14 mouse cellular contexts compared by ENCODE assay signal in genomic region chr13:41910236-41910635, GRCm38 (mm10).
A peak's percentile ranks its signal among the peaks of the same experiment; 100 is the strongest.
DNase-seq lines count a peak whose midpoint lies in the region; ATAC-seq and TF ChIP-seq lines count a peak whose summit lies in the region.
"Had no signal": no experiment of that assay in that cellular context is flagged by ENCODE, and none has a peak within 500 bp of the region (broad histone marks: within the 10 kb centered on the region; RNA-seq: fewer than 3 reads in every experiment).

No protein-coding gene starts in this region.

- no peak overlapping the region for H3K27ac ChIP-seq in lung, embryonic 14.5 days (ENCODE audit: low read depth)
- H3K27ac ChIP-seq in thymus, adult 2 months (ENCODE audit: control insufficient read depth, insufficient read depth, low read length), result no peak overlapping the region; the same call in 1 of the 2 replicates
- no peak overlapping the region for H3K27ac ChIP-seq in forebrain, embryonic 11.5 days (ENCODE audit: low read depth, low read length)
- H3K27ac ChIP-seq: embryonic facial prominence, embryonic 10.5 days; limb, embryonic 12.5 days had no signal

- H3K9me3 ChIP-seq in lung, embryonic 14.5 days (ENCODE audit: low read depth, low read length), result no peaks in the 10 kb centered on the region
- H3K9me3 ChIP-seq in forebrain, embryonic 11.5 days (ENCODE audit: control insufficient read depth, low read length), result no peaks in the 10 kb centered on the region
- H3K9me3 ChIP-seq: embryonic facial prominence, embryonic 10.5 days; limb, embryonic 12.5 days had no signal

- no peak overlapping the region for H3K4me3 ChIP-seq in lung, embryonic 14.5 days (ENCODE audit: low read depth, low read length)
- H3K4me3 ChIP-seq in thymus, adult 2 months (ENCODE audit: control insufficient read depth, insufficient read depth, low read length), result no peak overlapping the region
- H3K4me3 ChIP-seq in forebrain, embryonic 11.5 days (ENCODE audit: low read depth, low read length), result no peak overlapping the region
- H3K4me3 ChIP-seq: embryonic facial prominence, embryonic 10.5 days; limb, embryonic 12.5 days; myocyte had no signal

- ATAC-seq in lung, embryonic 14.5 days (ENCODE audit: insufficient read depth), result no peak
- ATAC-seq in forebrain, embryonic 11.5 days (replicated peaks; ENCODE audit: low FRiP score), result no peak
- ATAC-seq: forebrain, embryonic 14.5 days had no signal

- H3K9ac ChIP-seq in lung, embryonic 14.5 days, result no peak overlapping the region
- no peak overlapping the region for H3K9ac ChIP-seq in forebrain, embryonic 11.5 days (ENCODE audit: low read length)
- H3K9ac ChIP-seq: limb, embryonic 12.5 days had no signal

- intact Hi-C loops in heart, postnatal 36 days (cut with DNase I), result loop anchor here (5.0 kb wide), 1 partner anchor 47 kb away; no protein-coding TSS in a partner anchor

- DNase-seq in adrenal gland, adult 2 months, result peak; percentile 9
- DNase-seq in adrenal gland, adult 8-10 months, result no peak
- DNase-seq in lung, embryonic 14.5 days, result peak; percentile 74
- DNase-seq in lung, postnatal 36 days, result no peak
- peak; percentile 50 to 51 for DNase-seq in heart, postnatal 36 days
- peak; percentile 31 to 47 for DNase-seq in lung, postnatal 4 days
- no peak for DNase-seq in thymus, adult 2 months
- no peak for DNase-seq in forebrain, embryonic 11.5 days (ENCODE audit: low spot score)
- DNase-seq: cerebellum, adult 11-12 months; thymus, adult 18-20 months had no signal

- H3K27me3 ChIP-seq in lung, embryonic 14.5 days (ENCODE audit: insufficient read depth, low read length), result no peaks in the 10 kb centered on the region
- no peaks in the 10 kb centered on the region for H3K27me3 ChIP-seq in thymus, adult 2 months (ENCODE audit: control insufficient read depth, insufficient read depth, low read length)
- no peaks in the 10 kb centered on the region for H3K27me3 ChIP-seq in forebrain, embryonic 11.5 days (ENCODE audit: control insufficient read depth, insufficient read depth, low read length)
- H3K27me3 ChIP-seq: limb, embryonic 12.5 days had no signal

- H3K4me1 ChIP-seq in lung, embryonic 14.5 days (ENCODE audit: insufficient read depth), result peaks cover 3% of the 10 kb centered on the region; the same call in 1 of the 2 replicates
- peaks cover 6% of the 10 kb centered on the region; the same call in 1 of the 2 replicates for H3K4me1 ChIP-seq in thymus, adult 2 months (replicated peaks; ENCODE audit: control insufficient read depth, insufficient read depth, low read length)
- H3K4me1 ChIP-seq in forebrain, embryonic 11.5 days (replicated peaks; ENCODE audit: control insufficient read depth, insufficient read depth, low read length), result no peaks in the 10 kb centered on the region
- H3K4me1 ChIP-seq: embryonic facial prominence, embryonic 10.5 days; limb, embryonic 12.5 days had no signal

- no peak for TF ChIP-seq POLR2A in thymus, adult 2 months (IDR thresholded peaks at IDR 0.05; ENCODE audit: control insufficient read depth, extremely low read depth, insufficient read depth, low read length, poor library complexity)

- H3K36me3 ChIP-seq in lung, embryonic 14.5 days (ENCODE audit: insufficient read depth), result no peaks in the 10 kb centered on the region
- no peaks in the 10 kb centered on the region for H3K36me3 ChIP-seq in thymus, adult 2 months (ENCODE audit: control insufficient read depth, insufficient read depth, low read length)
- no peaks in the 10 kb centered on the region for H3K36me3 ChIP-seq in forebrain, embryonic 11.5 days (ENCODE audit: control insufficient read depth, insufficient read depth, low read length)
- H3K36me3 ChIP-seq: embryonic facial prominence, embryonic 10.5 days; limb, embryonic 12.5 days had no signal

- no peak for TF ChIP-seq CTCF in lung, embryonic 14.5 days (IDR thresholded peaks at IDR 0.05; ENCODE audit: low read depth)
- no peak for TF ChIP-seq CTCF in thymus, adult 2 months (IDR thresholded peaks at IDR 0.05; ENCODE audit: borderline replicate concordance, control insufficient read depth, extremely low read depth, insufficient read depth, low read length, poor library complexity)

- H3K4me2 ChIP-seq in lung, embryonic 14.5 days, result no peak overlapping the region
- H3K4me2 ChIP-seq in forebrain, embryonic 11.5 days (ENCODE audit: low read depth, low read length, severe bottlenecking), result no peak overlapping the region
- H3K4me2 ChIP-seq: limb, embryonic 12.5 days had no signal

- WGBS in lung, embryonic 14.5 days, result 69% methylated on average over 10 of the region's 10 CpGs
- WGBS in thymus, adult 2 months, result 84% methylated on average over 10 of the region's 10 CpGs
- WGBS in forebrain, embryonic 11.5 days, result 84% methylated on average over 10 of the region's 10 CpGs

Comparison
In these comparisons a context has a peak if more than half of its experiments do, and no peak if none do; other contexts are left out.
1. DNase-seq: peak in adrenal gland, adult 2 months (single experiment), lung, embryonic 14.5 days (single experiment), heart, postnatal 36 days (2 of 2) and lung, postnatal 4 days (2 of 2); none in adrenal gland, adult 8-10 months (single experiment), lung, postnatal 36 days (single experiment), thymus, adult 2 months (single experiment) and forebrain, embryonic 11.5 days (single experiment).